Mouse (Mus musculus): ENCODE measurements around the gene Cdh12.

- TF ChIP-seq CTCF (IDR thresholded peaks at IDR 0.05; ENCODE audit: control insufficient read depth, insufficient read depth, insufficient read length) (no peak), CEBPB (IDR thresholded peaks at IDR 0.05; ENCODE audit: low read depth) (no peak), USF1 (IDR thresholded peaks at IDR 0.05; ENCODE audit: low read depth) (no peak), MYOG (IDR thresholded peaks at IDR 0.05; ENCODE audit: control insufficient read depth, extremely low read depth, insufficient read length) (no peak), MAX (IDR thresholded peaks at IDR 0.05) (no peak), FOSL1 (IDR thresholded peaks at IDR 0.05; ENCODE audit: insufficient read depth, low read length, poor library complexity, severe bottlenecking) (no peak)
Observed at GRCm38 (mm10) chr15:21132999-21133398, 683.9 kb downstream of the Cdh12 start.

All from C2C12 (cell line).